Mouse (Mus musculus) E14TG2a.4 (cell line): ENCODE data around the gene Ddx41.
A peak's percentile ranks its signal among the peaks of the same experiment; 100 is the strongest.

Experiments used
- H3K27me3 ChIP-seq: 2 replicates; pipeline ENCODE4 v1.6.1; 2014; ENCODE audit warnings: low read length, control low read depth; ENCODE audit not compliant: insufficient read depth
- H3K36me3 ChIP-seq: 2 replicates; pipeline ENCODE4 v1.6.1; 2014; ENCODE audit warnings: low read length, control low read depth; ENCODE audit not compliant: insufficient read depth
- H3K4me1 ChIP-seq: replicated peaks from 2 replicates; pipeline ENCODE4 v1.6.1; 2014; ENCODE audit warnings: low read depth, low read length, control low read depth
- H3K4me3 ChIP-seq: replicated peaks from 2 replicates; pipeline ENCODE4 v1.5.1; 2014; ENCODE audit warnings: mild to moderate bottlenecking, low read length
- H3K9me3 ChIP-seq: 2 replicates; pipeline ENCODE4 v1.6.1; 2014; ENCODE audit warnings: low read length, control low read depth
- CTCF ChIP-seq: conservative IDR thresholded peaks from 2 replicates; pipeline ENCODE4 v1.5.1; 2014; ENCODE audit warnings: low read length
- NANOG ChIP-seq: IDR thresholded peaks from 2 replicates; pipeline ENCODE4 v1.6.1; 2014; ENCODE audit warnings: borderline replicate concordance, low read length, mixed read lengths
- POU5F1 ChIP-seq: IDR thresholded peaks from 2 replicates; pipeline ENCODE4 v1.6.1; 2014; ENCODE audit warnings: low read length, borderline replicate concordance

The Ddx41 gene

GRCm38 (mm10) chr13:55487578-55488498 is 48.6 kb downstream of the Ddx41 start, which contains the start of gene Dbn1:
Gene Dbn1 (minus strand): TSS chr13:55488111.
- peaks cover 83% of the 10 kb centered on the region for H3K27me3 ChIP-seq
- H3K9me3 ChIP-seq = no peaks in the 10 kb centered on the region
- H3K4me1 ChIP-seq = peaks cover 48% of the 10 kb centered on the region
- peak within 1 kb of the TSS; percentile 82 for H3K4me3 ChIP-seq
- TF ChIP-seq POU5F1 (no peak), NANOG (no peak), CTCF (no peak)
- no peaks in the 10 kb centered on the region for H3K36me3 ChIP-seq

GRCm38 (mm10) chr13:55486916-55487577 is 49.4 kb downstream of the Ddx41 start:
- Histone ChIP-seq H3K27me3 (peaks cover 83% of the 10 kb centered on the region), H3K4me3 (peak overlapping the region; percentile 82), H3K36me3 (0 out of 2 replicates have a peak, but pooled peaks cover 2% of the 10 kb centered on the region), H3K9me3 (no peaks in the 10 kb centered on the region), H3K4me1 (peaks cover 56% of the 10 kb centered on the region)
- TF ChIP-seq POU5F1 (no peak), NANOG (no peak), CTCF (no peak)

- TF ChIP-seq NANOG (no peak), POU5F1 (no peak), CTCF (no peak)
Measured at GRCm38 (mm10) chr13:55486029-55486794, 50.2 kb downstream of the Ddx41 start.

GRCm38 (mm10) chr13:55484520-55485088 is 51.9 kb downstream of the Ddx41 start:
- Histone ChIP-seq H3K4me1 (peaks cover 63% of the 10 kb centered on the region), H3K27me3 (peaks cover 91% of the 10 kb centered on the region), H3K9me3 (no peaks in the 10 kb centered on the region), H3K4me3 (no peak overlapping the region), H3K36me3 (0 out of 2 replicates have a peak, but pooled peaks cover 4% of the 10 kb centered on the region)
- no peak for TF ChIP-seq CTCF
- TF ChIP-seq NANOG = no peak
- TF ChIP-seq POU5F1 = no peak

More at GRCm38 (mm10) chr13:55486029-55486794, 50.2 kb downstream of the Ddx41 start:
- H3K9me3 ChIP-seq = no peaks in the 10 kb centered on the region
- H3K4me3 ChIP-seq = peak overlapping the region; percentile 82; the same call in 1 of the 2 replicates
- peaks cover 62% of the 10 kb centered on the region for H3K4me1 ChIP-seq
- 0 out of 2 replicates have a peak, but pooled peaks cover 4% of the 10 kb centered on the region for H3K36me3 ChIP-seq
- H3K27me3 ChIP-seq = peaks cover 81% of the 10 kb centered on the region

DNA sequence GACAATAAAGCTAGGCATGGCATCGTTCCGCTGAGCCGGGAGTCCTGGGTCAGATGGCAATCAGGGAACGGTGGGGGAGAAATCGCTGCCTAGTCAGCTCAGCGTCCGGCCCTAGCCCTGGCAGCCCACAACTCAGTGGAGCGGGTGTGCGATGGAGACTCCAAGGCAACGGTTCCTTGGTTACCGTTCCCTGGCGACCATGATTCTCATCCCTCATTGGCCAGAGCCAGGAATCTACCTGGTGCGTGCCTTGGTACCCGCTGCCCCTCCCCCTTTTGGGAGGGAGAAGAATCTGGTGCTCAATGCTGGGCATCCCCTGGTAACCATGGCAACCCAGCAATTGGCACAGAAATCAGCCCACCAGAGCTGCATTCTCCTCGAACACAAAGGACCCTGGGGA is 52.9 kb downstream of the Ddx41 start:
- TF ChIP-seq CTCF (no peak), POU5F1 (no peak), NANOG (no peak)

DNA sequence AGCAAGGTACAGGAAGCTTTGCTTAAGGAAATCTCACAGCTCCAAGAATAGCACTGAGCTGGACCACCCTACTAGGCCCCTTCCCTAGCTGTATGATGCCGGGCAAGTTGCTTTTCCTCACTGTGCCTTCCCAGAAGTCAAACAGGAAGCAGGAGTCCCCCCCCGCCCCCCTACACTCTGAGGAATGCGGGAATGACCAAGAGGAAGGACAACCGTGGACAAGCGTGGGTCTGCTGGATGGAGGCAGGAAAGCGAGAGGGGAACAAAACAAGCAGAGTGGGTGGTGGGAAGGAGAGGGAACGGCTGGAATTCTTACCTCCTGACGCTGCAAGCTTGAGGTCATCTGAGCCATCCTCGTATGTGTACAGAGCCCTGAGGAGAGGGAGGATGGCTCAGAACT is 53.4 kb downstream of the Ddx41 start:
- Histone ChIP-seq H3K4me1 (peaks cover 49% of the 10 kb centered on the region), H3K36me3 (0 out of 2 replicates have a peak, but pooled peaks cover 4% of the 10 kb centered on the region), H3K4me3 (no peak overlapping the region), H3K27me3 (peaks cover 83% of the 10 kb centered on the region), H3K9me3 (no peaks in the 10 kb centered on the region)
- TF ChIP-seq NANOG = no peak
- TF ChIP-seq CTCF = no peak
- no peak for TF ChIP-seq POU5F1

More for the DNA sequence above, 52.9 kb downstream of the Ddx41 start:
- peaks cover 53% of the 10 kb centered on the region for H3K4me1 ChIP-seq
- H3K4me3 ChIP-seq = no peak overlapping the region
- peaks cover 88% of the 10 kb centered on the region for H3K27me3 ChIP-seq
- H3K9me3 ChIP-seq = no peaks in the 10 kb centered on the region
- H3K36me3 ChIP-seq = 0 out of 2 replicates have a peak, but pooled peaks cover 4% of the 10 kb centered on the region

- H3K9me3 ChIP-seq = no peaks in the 10 kb centered on the region
- H3K36me3 ChIP-seq = 0 out of 2 replicates have a peak, but pooled peaks cover 4% of the 10 kb centered on the region
- TF ChIP-seq CTCF (no peak), POU5F1 (no peak), NANOG (no peak)
Measured at GRCm38 (mm10) chr13:55482542-55482941, 53.9 kb downstream of the Ddx41 start.

More at GRCm38 (mm10) chr13:55482542-55482941, 53.9 kb downstream of the Ddx41 start:
- H3K4me1 ChIP-seq = peaks cover 54% of the 10 kb centered on the region
- H3K4me3 ChIP-seq = no peak overlapping the region
- peaks cover 85% of the 10 kb centered on the region for H3K27me3 ChIP-seq
